Mouse (Mus musculus): Measurements from ENCODE around the gene Rad51. TPM values are rescaled to one million over a fixed set of nuclear protein-coding genes. Genes with fewer than 3 reads are reported as not detected.
A peak's percentile ranks its signal among the peaks of the same experiment; 100 is the strongest.

Rad51 gene
- 95.6 and 97.9 TPM in 2 replicates for polyA plus RNA-seq (2016; fragmentation: Nextera tagmentation; extraction: Ambion mirVana)

DNA sequence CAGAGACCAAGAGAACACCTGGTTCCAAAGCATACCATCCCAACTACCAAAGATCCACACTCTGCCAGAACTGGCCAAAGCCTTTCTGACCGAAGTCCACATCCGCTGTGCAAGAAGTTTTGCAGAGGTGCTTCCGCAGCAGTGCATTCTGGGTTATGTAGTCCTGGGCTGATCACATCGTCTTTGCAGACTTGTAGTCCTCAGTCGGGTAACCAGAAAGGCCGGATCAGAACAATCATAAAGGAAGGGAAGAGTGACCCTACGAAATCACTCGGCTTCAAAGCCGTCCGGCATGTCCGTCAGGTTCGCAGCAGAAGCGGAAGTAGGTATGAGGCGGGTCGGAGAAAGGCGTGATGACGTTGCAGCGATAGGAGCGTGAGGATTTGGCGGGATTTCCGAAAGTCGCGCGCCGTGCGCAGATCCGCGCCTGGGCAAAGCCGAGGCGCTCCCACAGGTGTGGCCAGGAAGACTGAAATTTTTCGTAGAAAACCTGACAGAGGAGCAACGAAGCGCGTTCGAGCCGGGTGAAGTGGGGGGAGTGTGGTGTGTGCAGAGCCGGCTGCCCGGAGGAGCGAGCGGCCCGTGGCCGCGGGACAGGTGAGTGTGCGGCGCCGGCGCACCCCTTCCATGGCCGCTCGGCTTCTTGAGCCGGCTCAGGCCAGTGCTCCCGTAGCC is at the start of gene Rad51:
Gene Rad51, plus strand, starts transcription at position 356 of the 675 bp plus-strand sequence.
- peak; percentile 88 for DNase-seq (ENCODE audit: low spot score)
- WGBS, result under 1% methylated on average over 51 of the region's 51 CpGs
- Histone ChIP-seq H3K4me1 (peaks cover 22% of the 10 kb centered on the region), H3K27ac (replicated peaks) (peak within 1 kb of the TSS; percentile 93), H3K4me3 (peak within 1 kb of the TSS; percentile 87), H3K9me3 (replicated peaks) (no peaks in the 10 kb centered on the region), H3K27me3 (ENCODE audit: low read depth, poor library complexity, severe bottlenecking) (no peaks in the 10 kb centered on the region), H3K36me3 (peaks cover 45% of the 10 kb centered on the region)

DNA sequence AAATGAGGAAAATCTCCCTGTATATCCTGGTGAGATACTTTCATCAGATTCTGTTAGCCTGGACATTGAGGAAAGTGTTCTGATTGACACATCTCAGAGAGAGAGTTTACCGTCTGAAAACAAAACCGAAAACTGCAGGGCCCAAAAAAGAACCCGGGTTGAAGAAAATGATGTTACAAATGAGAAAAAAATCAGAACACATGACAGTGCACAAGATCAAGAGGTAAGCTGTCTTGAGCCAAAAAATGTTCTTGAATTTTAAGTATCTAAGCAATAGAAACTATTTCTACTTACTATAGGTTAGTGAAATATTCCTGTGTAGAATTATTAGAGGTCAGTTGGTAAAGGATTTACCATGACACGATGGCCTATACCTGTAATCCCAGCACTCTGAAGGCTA is 40.2 kb upstream of the Rad51 start:
- H3K36me3 ChIP-seq, result peaks cover 70% of the 10 kb centered on the region

DNA sequence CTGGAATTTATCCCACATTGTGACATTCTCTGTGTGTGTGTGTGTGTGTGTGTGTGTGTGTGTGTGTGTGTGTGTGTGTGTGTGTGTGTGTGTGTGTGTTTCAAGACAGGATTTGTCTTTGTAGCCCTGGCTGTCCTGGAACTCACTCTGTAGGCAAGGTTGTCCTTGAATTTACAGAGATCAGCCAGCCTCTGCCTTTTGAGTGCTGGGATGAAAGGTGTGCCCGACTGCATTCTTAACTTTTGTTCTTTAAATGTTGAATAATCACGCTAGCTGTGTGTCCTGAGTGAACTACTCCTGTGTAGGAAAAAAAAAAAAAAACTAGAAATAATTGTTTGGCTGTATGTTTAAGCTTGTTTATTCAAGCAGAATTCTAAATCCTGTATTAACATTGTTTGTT is 26.4 kb upstream of the Rad51 start:
- H3K36me3 ChIP-seq, result peaks cover 84% of the 10 kb centered on the region
- no peaks in the 10 kb centered on the region for H3K4me1 ChIP-seq
- H3K4me3 ChIP-seq, result no peak overlapping the region
- no peak for DNase-seq (ENCODE audit: low spot score)
- 91% methylated on average over 2 of the region's 2 CpGs for WGBS
- H3K27me3 ChIP-seq (ENCODE audit: low read depth, poor library complexity, severe bottlenecking), result no peaks in the 10 kb centered on the region
- H3K9me3 ChIP-seq (replicated peaks), result no peaks in the 10 kb centered on the region
- no peak overlapping the region for H3K27ac ChIP-seq (replicated peaks)

More for the DNA sequence above, 40.2 kb upstream of the Rad51 start:
- H3K4me3 ChIP-seq, result no peak overlapping the region
- WGBS, result 93% methylated on average over 4 of the region's 4 CpGs
- H3K27ac ChIP-seq (replicated peaks), result no peak overlapping the region
- H3K9me3 ChIP-seq (replicated peaks), result no peaks in the 10 kb centered on the region
- DNase-seq (ENCODE audit: low spot score), result no peak
- H3K27me3 ChIP-seq (ENCODE audit: low read depth, poor library complexity, severe bottlenecking), result no peaks in the 10 kb centered on the region
- no peaks in the 10 kb centered on the region for H3K4me1 ChIP-seq

DNA sequence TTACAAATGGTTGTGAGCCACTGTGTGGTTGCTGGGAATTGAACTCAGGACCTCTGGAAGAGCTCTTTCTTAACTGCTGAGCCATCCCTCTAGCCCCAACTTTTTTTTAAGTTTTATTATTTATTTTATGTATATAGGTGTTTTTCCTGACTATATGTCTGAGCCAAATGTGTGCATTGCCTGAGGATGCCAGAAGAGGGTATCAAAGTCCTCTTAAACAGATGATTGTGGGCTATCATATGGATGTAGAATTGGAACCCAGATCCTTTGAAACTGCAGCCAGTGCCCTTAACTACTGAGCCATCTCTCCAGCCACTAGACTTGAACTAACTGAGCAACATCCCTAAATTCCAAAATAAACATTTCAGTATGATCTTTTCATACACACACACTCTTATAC is 11.0 kb upstream of the Rad51 start:
- no peak for DNase-seq (ENCODE audit: low spot score)
- no peak overlapping the region for H3K27ac ChIP-seq (replicated peaks)
- H3K4me3 ChIP-seq, result no peak overlapping the region
- H3K4me1 ChIP-seq, result no peaks in the 10 kb centered on the region
- no peaks in the 10 kb centered on the region for H3K27me3 ChIP-seq (ENCODE audit: low read depth, poor library complexity, severe bottlenecking)
- no peaks in the 10 kb centered on the region for H3K9me3 ChIP-seq (replicated peaks)
- peaks cover 80% of the 10 kb centered on the region for H3K36me3 ChIP-seq

DNA sequence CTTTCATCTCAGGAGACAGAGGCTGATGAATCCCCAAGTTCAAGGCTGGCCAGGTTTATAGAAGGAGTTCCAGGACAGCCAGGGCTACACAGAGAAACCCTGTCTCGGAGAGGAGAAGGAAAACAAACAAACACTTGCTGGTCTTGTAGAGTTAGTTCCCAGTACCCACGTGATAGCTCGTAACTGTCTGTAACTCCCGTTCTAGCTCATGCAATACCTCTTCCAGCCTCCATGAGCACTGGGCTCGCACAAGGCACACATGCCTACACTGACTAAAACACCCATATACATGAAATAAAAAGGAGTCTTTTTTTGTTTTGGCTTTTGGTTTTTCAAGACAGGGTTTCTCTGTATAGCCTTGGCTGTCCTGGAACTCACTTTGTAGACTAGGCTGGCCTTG is 6.0 kb upstream of the Rad51 start:
- no peaks in the 10 kb centered on the region for H3K9me3 ChIP-seq (replicated peaks)
- H3K4me1 ChIP-seq, result no peaks in the 10 kb centered on the region
- H3K27me3 ChIP-seq (ENCODE audit: low read depth, poor library complexity, severe bottlenecking), result no peaks in the 10 kb centered on the region
- H3K4me3 ChIP-seq, result no peak overlapping the region
- 82% methylated on average over 5 of the region's 5 CpGs for WGBS
- H3K27ac ChIP-seq (replicated peaks), result no peak overlapping the region
- DNase-seq (ENCODE audit: low spot score), result no peak
- peaks cover 72% of the 10 kb centered on the region for H3K36me3 ChIP-seq

DNA sequence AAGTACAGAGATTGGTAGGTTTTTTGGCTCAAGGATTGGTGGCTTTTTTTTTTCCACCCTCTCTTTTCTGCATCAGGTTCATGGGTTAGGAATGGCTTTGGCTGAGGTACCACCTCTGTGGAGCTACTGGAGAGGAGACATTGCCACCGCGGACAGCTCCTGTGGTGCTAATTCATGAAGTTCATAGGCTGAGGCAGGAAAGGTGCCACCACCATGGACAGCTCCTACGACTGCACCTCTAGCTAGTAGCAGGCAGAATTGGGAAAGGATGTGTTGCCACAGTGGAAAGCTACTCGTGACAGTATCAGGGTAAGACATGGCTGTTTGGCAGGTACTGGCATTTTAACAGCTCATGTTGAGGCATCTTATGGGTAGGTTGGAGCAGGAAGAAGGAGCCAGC is 4.0 kb upstream of the Rad51 start:
- 64% methylated on average over 4 of the region's 4 CpGs for WGBS
- DNase-seq (ENCODE audit: low spot score), result no peak
- Histone ChIP-seq H3K9me3 (replicated peaks) (no peaks in the 10 kb centered on the region), H3K27me3 (ENCODE audit: low read depth, poor library complexity, severe bottlenecking) (no peaks in the 10 kb centered on the region), H3K27ac (replicated peaks) (no peak overlapping the region), H3K36me3 (peaks cover 52% of the 10 kb centered on the region), H3K4me1 (peaks cover 9% of the 10 kb centered on the region), H3K4me3 (no peak overlapping the region)

DNA sequence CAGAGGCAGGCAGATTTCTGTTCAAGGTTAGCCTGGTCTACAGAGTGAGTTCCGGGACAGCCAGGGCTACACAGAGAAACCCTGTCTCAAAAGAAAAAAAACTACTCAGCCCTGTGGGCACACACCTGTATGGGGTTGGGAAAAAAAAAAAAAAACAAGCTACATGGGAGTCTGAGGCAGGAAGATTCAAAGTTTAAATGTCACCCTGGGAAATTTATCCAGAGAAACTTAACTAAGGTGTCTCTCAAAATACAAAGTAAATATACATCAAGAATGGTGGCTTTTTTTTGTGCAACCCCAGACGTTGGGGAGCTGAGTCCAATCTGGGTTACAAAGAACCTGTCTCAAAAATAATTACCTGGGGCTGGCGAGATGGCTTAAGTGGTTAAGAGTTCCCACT is 1.5 kb upstream of the Rad51 start:
- DNase-seq (ENCODE audit: low spot score), result no peak
- Histone ChIP-seq H3K27ac (replicated peaks) (no peak overlapping the region), H3K27me3 (ENCODE audit: low read depth, poor library complexity, severe bottlenecking) (no peaks in the 10 kb centered on the region), H3K4me3 (no peak overlapping the region), H3K4me1 (peaks cover 22% of the 10 kb centered on the region), H3K9me3 (replicated peaks) (no peaks in the 10 kb centered on the region), H3K36me3 (peaks cover 39% of the 10 kb centered on the region)
- 89% methylated on average over 3 of the region's 3 CpGs for WGBS

DNA sequence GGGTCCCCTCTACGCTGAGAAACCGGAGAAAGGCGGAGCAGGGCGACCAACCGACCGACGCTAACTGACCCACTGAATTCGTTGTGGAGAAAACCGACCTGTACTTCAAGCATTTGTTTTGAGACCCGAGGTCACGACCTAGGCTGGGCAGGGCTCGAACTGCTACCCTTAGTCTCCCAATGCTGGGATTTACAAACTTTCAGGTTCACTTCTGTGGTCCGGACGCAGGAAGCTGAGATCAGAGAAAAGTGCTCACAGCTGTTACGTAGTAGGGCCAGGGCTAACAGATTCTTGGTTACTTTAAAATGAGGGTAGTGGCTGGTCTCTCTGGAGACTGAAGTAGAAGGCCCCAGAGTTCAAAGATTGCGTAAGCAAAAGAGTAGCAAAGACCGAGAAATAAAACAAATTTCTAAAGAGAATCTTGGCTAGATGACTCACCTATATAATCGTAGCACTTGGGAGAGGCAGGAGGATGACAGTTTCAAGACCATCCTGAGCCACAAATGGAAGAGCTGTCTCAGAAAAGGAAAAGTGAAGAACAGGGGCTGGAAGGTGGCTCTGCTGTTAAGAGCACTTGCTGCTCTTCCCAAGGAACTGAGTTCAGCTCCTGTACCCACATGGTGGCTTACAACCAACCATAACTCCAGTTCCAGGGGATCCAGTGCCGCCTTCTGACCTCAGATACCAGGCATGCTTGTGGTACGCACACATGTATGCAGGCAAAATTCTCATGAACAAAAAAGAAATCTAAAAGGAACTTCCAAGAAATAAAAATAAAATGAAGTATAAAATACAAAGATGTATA is 730 bp downstream of the Rad51 start:
- DNase-seq (ENCODE audit: low spot score), result no peak
- H3K27me3 ChIP-seq (ENCODE audit: low read depth, poor library complexity, severe bottlenecking), result no peaks in the 10 kb centered on the region
- H3K9me3 ChIP-seq (replicated peaks), result no peaks in the 10 kb centered on the region
- WGBS, result 17% methylated on average over 20 of the region's 20 CpGs
- H3K4me3 ChIP-seq, result peak overlapping the region; percentile 87
- H3K27ac ChIP-seq (replicated peaks), result peak overlapping the region; percentile 93
- peaks cover 45% of the 10 kb centered on the region for H3K36me3 ChIP-seq
- H3K4me1 ChIP-seq, result peaks cover 22% of the 10 kb centered on the region

DNA sequence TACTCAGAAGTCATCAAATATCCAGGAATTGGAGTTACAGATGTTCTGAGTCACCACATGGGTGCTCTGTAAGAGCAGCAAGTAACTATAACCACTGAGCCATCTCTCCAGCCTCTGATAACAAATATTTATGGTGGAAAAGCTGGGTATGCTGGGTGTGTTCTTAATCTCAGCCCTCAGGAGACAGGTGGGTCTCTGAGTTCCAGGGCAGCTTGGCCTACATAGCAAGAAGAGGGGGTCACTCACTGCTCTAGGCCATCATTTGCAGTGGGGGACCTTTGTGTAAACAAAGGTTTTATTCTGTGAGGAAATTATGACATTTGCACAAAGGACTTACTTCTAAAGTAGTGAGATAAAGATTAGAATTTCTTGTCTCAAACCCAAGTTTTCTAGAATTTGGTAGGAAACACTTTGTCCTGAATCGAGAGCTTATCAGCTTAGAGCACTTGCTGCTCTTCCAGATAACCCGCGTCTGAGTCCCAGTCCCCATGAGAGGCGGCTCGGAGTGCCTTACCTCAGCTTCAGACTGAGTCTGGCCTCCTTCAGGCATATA is 23.8 kb downstream of the Rad51 start:
- Histone ChIP-seq H3K27me3 (ENCODE audit: low read depth, poor library complexity, severe bottlenecking) (no peaks in the 10 kb centered on the region), H3K4me1 (no peaks in the 10 kb centered on the region), H3K9me3 (replicated peaks) (no peaks in the 10 kb centered on the region), H3K36me3 (peaks cover 100% of the 10 kb centered on the region), H3K27ac (replicated peaks) (no peak overlapping the region), H3K4me3 (no peak overlapping the region)
- 95% methylated on average over 5 of the region's 5 CpGs for WGBS
- no peak for DNase-seq (ENCODE audit: low spot score)

DNA sequence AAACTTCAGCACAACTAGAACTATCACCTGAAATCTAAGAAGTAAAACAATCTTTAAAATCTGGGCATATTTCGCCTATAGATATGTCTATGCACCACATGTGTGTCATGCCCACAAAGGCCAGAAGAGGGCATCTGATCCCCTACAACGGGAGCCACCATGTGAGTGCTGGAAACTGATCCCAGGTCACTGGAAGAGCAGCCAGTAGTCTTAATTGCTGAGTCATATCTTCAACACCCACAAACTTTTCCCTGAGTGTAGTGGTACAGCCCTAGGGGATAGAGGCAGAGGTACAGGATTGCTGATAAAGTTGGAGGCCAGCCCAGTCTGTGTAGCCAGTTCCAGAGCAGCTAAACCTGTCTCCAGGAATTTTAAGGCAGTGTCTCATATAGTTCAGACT is 32.6 kb downstream of the Rad51 start:
- H3K36me3 ChIP-seq, result peaks cover 97% of the 10 kb centered on the region
- no peak overlapping the region for H3K4me3 ChIP-seq
- no peaks in the 10 kb centered on the region for H3K27me3 ChIP-seq (ENCODE audit: low read depth, poor library complexity, severe bottlenecking)
- DNase-seq (ENCODE audit: low spot score), result no peak
- no peaks in the 10 kb centered on the region for H3K4me1 ChIP-seq
- H3K27ac ChIP-seq (replicated peaks), result no peak overlapping the region
- H3K9me3 ChIP-seq (replicated peaks), result peaks cover 4% of the 10 kb centered on the region; the same call in 1 of the 2 replicates
- WGBS, result 91% methylated on average over 2 of the region's 2 CpGs

DNA sequence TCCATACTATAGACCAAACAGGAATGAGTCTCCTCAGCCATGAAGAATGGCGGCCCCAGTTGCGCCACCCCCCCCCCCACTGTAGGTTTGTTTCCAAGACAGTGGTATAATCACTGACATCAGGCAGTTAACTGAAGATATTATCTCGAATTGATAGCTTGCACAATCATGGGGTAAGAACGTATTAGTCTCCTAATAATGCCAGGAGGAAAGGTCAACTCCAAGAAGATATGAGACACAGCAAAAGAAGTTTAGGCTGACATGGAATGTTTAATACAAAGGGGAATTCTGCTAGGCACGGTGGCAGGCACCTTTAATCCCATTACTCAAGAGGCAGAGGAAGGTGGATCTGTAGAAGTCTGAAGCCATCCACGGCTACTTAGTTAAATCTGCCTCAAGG is 33.8 kb downstream of the Rad51 start:
- Histone ChIP-seq H3K36me3 (peaks cover 97% of the 10 kb centered on the region), H3K9me3 (replicated peaks) (peaks cover 4% of the 10 kb centered on the region; the same call in 1 of the 2 replicates), H3K4me3 (no peak overlapping the region), H3K27me3 (ENCODE audit: low read depth, poor library complexity, severe bottlenecking) (no peaks in the 10 kb centered on the region), H3K4me1 (no peaks in the 10 kb centered on the region), H3K27ac (replicated peaks) (no peak overlapping the region)
- no peak for DNase-seq (ENCODE audit: low spot score)
- 84% methylated on average over 6 of the region's 6 CpGs for WGBS

DNA sequence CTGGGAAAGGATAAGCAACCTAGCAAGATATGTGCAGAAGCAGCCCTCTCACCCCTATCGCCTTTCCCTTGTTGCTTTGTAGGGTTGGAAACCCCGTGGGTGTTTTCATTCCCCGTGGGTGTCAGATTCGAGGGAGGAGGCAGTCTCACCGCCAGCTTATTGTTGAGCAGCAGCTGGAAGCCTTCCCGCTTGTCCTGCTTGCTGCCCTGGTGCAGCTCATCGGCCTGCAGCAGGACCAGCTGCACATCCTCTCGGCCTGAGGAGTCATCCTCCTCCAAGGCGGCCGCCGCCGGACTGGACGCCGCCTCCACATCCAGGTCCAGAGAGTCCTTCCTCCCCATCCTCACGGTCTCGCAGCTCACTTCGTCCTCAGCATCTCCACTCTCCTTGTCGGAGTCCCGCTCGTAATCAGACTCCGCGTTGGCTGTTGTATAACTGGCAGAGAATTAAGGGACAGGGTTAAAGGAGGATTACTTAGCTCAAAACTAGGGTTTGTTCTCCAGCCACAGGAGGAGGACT is 34.6 kb downstream of the Rad51 start:
- no peak for DNase-seq (ENCODE audit: low spot score)
- Histone ChIP-seq H3K27me3 (ENCODE audit: low read depth, poor library complexity, severe bottlenecking) (no peaks in the 10 kb centered on the region), H3K4me3 (no peak overlapping the region), H3K27ac (replicated peaks) (no peak overlapping the region), H3K9me3 (replicated peaks) (peaks cover 4% of the 10 kb centered on the region; the same call in 1 of the 2 replicates), H3K4me1 (no peaks in the 10 kb centered on the region), H3K36me3 (peaks cover 97% of the 10 kb centered on the region)
- WGBS, result 86% methylated on average over 22 of the region's 22 CpGs

DNA sequence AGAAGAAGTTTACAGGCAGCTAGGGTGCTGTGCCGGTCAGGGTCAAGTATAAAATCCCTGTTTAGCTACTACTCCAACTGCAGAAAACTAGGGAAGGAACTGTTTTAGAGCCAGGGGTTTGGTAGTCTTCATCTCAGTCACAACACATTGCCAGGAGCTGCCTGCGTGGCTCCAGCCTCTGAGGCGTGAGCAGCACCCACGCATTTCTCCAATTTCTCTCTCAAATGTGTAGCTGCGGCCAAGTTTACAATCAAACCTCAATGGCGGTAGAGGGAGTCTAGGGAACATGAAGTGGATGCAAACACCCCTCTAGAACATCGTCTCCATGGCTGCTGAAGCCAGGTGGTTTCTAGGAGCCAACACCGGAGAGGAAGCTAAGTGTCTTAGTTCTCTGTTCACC is 35.2 kb downstream of the Rad51 start:
- peaks cover 4% of the 10 kb centered on the region; the same call in 1 of the 2 replicates for H3K9me3 ChIP-seq (replicated peaks)
- no peaks in the 10 kb centered on the region for H3K27me3 ChIP-seq (ENCODE audit: low read depth, poor library complexity, severe bottlenecking)
- 95% methylated on average over 8 of the region's 8 CpGs for WGBS
- DNase-seq (ENCODE audit: low spot score), result no peak
- no peaks in the 10 kb centered on the region for H3K4me1 ChIP-seq
- no peak overlapping the region for H3K4me3 ChIP-seq
- no peak overlapping the region for H3K27ac ChIP-seq (replicated peaks)
- H3K36me3 ChIP-seq, result peaks cover 97% of the 10 kb centered on the region
